Mouse (Mus musculus) erythroblast, embryonic 14.5 days (primary cell): ENCODE data around the gene Def6.

ENCODE experiments used
- GATA1 ChIP-seq: IDR thresholded peaks from 2 replicates; pipeline ENCODE4 v1.6.1; 2012; ENCODE audit warnings: low read length, inconsistent platforms, mixed read lengths
- TAL1 ChIP-seq: IDR thresholded peaks from 3 replicates; pipeline ENCODE4 v1.6.1; 2012; ENCODE audit warnings: low read length, inconsistent platforms, mixed read lengths

DNA sequence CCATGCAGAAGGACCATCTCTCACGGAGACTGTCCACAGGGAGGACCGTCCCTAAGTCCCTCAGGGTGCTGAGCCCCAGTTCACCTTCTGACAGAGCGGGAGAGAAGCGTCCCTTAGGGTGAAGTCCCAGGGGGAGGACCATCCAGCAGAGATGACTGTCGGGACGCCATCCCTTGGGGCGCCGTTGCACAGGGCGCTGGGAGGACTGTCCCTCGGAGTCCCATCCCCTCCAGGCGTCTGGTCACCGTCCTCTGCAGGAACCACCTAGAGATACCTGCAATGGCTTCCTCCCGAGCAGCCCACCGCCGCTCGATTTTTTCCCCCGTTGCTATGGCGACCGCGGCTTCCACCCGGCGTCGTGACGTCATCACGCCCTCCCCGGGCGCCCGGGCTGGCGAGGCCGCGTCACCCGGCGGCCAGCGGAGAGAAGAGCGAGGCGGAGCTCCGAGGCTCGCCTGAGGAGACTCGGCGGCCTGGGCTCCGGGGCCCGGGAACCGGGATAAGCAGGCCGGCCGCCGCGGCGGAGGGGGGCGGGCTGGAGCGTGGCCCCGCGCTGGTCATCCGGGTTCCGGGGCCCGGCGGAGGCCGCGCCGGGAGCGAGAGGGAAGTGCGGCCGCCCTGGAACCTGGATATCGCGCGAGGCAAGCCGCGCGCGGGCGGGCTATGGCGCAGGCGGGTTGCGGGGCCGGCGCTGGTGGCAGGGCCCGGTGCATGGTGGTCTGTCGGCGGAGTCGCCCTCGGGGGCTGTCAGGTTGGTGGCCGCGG is 30.6 kb upstream of the Def6 start, which contains the start of gene Zfp523:
- TF ChIP-seq GATA1 = no peak
- TF ChIP-seq TAL1 = no peak
